Mouse (Mus musculus) adrenal gland, postnatal 4 days (tissue): ENCODE results near the gene Ccl2. TPM values are rescaled to one million over a fixed set of nuclear protein-coding genes. Genes with fewer than 3 reads are reported as not detected.
A peak's percentile ranks its signal among the peaks of the same experiment; 100 is the strongest.

Experiments used
- DNase-seq, 2 experiments: peaks; one replicate each; pipeline ENCODE4 v3.0.0; 2021 to 2022; ENCODE audit warnings: low spot score in 2 of 2, mixed read lengths in 2 of 2
- total RNA-seq, 2 experiments: library from RNA; stranded (reverse); gene quantifications; 2 replicates each; pipeline ENCODE4 v1.2.3; 2021

Gene Ccl2
- total RNA-seq, 2 experiments from 2014 or later: 1.1 to 1.4 TPM

DNA sequence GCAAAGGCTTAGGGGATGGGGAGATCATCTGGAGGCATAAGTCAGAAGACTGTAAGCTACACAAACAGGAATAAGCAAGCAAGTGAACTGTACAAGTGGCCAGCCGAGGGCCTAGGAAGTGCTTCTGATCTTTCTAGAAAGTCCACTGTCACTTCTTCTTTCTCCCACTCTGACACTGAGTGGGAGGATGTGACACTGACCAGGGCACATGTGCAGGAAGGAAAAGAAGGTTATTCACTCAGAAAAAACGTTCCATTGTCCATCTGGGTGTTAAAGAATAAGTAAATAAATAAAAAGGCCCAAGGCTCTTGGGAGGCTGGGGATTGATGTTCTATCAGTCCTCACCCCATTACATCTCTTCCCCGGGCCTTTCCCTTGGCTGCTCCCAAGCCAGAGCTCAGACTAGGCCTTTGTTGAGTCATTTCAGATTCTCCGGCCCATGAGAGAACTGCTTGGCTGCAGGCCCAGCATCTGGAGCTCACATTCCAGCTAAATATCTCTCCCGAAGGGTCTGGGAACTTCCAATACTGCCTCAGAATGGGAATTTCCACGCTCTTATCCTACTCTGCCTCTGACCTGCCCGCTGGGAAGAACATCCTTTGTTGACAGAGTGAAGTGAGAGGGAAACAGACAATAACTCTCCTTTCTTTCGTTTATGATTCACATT lies 2.6 kb upstream of the Ccl2 start:
- no peak for DNase-seq

DNA sequence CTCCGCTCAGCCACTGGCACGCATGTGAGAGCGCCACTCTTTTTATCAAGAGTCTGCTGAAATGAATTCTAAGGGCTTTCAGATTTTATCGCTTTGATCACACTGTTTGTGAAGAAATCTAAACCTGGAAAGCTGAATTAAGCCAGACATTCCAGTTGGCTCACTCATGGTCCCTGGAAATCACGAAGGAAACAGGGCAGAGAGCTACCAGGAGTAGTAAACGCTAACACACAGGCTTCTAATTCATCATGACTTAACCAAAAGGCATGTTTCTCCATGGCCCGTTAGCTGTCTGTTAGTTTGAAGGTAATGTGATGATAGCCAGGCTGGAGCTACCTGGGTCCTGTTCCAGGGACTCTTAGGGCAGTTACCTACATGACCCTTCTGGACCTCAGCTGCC lies 925 bp upstream of the Ccl2 start:
- DNase-seq: no peak

DNA sequence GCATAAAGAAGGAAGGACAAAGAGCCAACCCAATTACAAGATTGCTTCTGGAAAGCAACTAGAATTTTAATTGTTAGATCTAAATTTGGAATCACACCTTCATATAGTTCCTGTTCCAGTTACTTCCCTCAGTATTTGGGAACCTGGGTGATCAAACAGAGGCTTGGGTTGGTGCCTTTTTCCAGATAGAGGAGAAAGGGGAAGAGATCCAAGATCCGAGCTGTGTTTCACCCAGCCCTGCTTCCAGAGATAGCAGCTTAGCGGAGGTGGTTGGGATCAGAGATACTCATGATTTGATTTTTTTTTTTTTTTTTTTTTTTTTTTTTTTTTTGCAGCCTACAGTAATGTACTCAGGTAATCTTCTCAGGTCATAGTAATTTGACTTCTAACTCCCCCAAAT lies 486 bp downstream of the Ccl2 start:
- no peak for DNase-seq

DNA sequence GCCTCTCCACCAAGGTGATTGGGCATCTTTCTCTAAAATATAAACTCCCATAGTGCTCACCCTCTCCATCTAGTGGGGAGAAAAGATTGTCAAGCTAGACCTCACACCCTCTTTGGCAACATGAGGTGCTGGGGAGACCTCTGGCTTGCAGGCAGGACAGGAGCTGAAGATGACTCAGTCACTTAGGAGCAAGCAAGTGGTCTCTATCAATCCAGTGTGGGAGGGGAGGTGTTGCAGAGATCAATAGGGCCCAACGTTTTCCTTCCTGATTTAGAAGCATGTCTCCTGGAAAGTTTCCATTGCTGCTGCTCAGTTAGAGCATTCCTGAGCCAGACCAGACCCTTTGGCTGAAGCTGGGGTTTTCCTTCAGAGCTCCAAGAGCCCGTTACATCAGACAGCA lies 3.2 kb downstream of the Ccl2 start, which contains the start of gene Gm17268:
Gm17268 (minus strand) TSS at position 28 of the 400 bp plus-strand sequence.
- no peak for DNase-seq

DNA sequence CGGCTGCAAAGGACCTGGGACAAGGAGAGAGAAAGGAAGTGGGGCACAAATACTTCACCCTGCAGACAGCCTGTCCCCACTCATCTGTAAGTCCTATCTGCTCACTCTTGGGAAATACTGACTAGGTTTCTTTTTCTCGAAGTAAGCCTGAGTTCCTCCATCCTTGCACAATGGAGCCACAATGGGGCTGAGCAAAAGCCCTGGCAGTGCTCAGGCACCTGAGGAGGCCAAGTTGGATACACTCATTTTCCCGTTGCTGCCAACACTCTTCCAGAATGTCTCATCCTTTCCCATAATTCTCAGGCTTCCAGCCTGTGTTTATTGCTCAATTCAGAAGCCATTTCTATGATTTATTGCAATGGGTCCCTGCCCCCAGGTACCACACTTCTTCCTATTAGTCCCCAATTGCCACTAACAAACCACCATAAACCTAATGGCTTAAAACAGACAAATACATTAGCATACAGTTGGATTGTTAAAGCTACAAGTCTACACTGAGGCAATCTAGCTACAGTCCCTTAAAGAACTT lies 3.8 kb downstream of the Ccl2 start:
- no peak for DNase-seq

DNA sequence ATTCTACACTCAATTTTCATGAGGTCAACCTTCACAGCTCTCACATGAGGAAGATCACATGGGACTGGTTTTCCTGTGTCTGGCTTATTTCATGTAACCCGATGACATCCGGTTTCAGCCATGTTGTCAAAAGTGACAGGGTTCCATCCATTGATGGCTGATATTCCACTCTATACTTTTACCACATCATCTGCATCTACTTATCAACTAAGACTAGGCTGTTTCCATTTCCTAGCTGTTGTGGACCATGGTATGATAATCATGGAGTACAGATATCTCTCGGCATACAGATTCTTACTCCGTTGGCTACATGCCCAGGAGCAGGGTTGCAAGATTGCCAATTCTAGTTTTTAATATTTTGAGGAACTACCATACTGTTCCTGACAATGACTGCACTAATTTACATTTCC lies 6.3 kb downstream of the Ccl2 start:
- no peak for DNase-seq

DNA sequence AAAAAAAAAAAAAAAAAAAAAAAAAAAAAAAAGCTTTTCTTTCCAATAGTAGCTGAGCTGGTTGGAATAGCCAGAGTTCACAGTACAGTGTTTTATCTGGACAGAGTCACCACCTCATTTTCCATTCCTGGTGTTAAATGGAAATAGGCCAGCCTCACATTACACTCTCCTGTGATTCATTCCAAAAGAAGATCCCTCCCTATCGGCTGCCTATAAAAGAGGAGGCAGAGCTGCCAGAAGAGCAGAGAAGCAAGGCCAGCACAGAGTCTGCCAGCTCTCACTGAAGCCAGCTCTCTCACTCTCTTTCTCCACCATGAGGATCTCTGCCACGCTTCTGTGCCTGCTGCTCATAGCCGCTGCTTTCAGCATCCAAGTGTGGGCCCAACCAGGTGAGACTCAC lies 10.1 kb downstream of the Ccl2 start, which contains the start of gene Ccl7:
Ccl7 (plus strand) TSS at position 242 of the 400 bp plus-strand sequence.
- no peak for DNase-seq

DNA sequence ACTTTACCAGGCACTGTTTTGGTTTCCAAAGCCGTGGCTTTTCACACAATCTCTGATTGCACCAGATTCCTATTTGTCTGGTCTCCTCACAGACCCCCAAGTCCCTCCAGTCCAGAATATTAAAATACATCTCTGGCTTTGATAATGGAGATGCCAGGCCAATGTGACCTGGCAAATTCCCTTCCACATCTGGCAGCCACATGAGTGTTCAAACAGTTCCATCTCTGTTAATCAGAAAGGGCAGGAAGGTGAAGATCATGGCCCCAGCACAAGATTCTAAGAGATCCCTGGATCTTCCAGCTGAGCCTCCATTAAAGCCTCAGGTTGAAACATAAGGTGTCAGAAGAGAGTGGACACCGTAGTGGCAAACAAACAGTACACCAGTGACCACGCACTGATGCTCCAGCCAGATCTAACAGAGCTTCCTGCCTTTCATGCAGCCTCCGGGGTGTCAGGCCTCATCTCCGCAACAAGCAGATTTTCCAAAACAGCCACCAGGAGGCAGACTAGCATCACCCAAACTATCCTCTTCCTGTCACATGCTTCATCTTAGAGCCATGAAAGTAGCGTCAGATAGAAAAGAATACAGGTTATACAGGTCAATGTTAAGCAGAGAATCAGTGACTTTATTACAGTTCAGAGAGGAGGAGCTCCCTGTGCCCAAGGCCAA lies 12.5 kb downstream of the Ccl2 start:
- peak in 1 of 2 experiments; percentile 16 for DNase-seq

DNA sequence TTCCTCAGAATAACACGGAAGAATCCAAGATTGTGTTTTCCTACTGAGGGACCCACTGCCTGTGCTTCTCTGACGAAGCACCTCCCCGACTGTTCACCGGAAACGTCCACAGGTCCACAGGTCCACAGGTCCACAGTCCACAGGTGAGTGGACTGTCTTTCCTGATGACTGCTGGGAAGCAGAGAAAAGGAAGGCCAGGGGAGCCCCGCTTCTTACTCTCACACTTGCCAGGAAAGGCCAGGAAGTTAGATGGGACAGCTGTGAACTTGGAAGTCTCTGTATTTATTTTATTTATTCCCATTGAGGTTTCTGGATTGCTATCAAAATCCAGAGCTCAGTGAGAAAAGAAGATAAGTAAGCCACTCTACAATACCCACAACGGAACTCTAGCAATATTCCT lies 18.5 kb downstream of the Ccl2 start:
- DNase-seq: no peak

DNA sequence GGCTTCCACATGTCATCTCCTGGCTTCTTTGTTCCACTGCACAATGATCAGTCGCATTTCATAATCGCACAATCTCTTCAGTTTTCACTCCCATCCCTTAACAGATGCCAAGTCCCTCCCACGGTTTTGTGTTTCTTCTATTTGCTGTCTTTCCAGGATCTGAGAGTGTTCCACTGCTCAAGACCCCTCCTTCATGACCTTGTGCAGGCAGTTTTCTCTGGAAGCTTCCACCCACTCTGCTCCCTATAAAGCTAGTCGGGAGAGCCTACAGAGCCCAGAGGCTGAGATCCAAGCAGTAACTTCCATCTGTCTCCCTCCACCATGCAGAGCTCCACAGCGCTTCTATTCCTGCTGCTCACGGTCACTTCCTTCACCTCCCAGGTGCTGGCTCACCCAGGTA lies 22.3 kb downstream of the Ccl2 start, which contains the start of gene Ccl11:
Ccl11 (plus strand) TSS at position 178 of the 400 bp plus-strand sequence.
- DNase-seq: no peak

DNA sequence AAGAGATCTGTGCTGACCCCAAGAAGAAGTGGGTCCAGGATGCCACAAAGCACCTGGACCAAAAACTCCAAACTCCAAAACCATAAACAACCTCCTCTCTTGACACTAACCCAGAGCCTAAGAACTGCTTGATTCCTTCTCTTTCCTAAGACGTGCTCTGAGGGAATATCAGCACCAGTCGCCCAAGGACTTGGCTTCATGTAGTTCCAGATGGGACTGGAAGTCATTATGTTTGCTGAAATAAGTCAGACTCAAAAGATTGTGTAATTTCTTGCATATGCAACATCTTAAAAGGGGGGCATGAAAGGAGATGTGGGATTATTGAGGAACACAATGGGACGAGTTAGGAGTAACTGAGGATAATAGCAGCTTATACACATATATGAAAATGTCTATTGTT lies 26.9 kb downstream of the Ccl2 start:
- no peak for DNase-seq

DNA sequence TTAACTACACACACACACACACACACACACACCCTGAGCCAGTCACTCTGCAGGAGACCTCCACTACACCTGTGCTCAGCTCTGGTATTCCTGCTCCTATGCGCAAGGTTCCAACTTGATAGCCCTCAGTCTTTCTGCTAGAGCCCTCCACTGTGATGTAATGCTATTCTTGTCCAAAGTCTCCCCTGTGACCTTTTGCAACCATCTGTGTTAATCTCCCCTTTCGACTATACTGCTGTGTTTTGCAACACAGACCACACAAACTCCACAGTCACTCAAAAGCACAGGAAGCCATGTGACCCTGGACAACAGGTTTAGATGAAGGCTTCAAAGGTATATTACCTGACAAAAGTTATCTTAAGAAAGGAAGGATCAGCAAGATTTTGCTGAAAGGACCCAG lies 28.1 kb downstream of the Ccl2 start:
- DNase-seq: no peak

DNA sequence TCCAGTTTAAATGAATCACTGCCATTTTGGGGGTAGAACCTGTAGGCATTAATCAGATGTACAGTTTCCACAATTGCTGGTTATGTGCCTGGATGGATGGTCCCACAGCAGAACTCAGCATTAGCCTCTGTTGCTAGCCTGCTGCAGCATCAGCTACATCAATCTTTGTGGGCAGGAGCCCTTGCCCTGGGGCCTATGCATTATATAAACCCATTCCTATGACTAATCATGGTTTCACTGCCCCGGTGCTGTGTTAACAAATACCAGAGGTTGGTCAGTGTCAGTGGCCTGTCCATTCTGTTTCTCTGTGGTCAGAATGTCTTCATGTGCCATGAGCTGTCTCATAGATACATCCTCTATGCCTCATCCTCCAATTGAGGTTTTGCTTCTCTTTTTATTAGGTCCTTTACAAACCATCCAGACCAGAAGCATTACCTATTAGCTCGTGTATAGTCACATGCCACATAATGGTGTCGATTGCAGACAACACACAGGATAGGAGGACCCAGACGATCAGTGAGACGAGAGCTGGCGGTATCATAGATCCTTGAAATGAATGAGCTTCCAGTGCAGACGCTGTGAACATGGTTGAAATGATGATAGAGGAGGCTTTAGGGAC lies 31.7 kb downstream of the Ccl2 start:
- DNase-seq: no peak

DNA sequence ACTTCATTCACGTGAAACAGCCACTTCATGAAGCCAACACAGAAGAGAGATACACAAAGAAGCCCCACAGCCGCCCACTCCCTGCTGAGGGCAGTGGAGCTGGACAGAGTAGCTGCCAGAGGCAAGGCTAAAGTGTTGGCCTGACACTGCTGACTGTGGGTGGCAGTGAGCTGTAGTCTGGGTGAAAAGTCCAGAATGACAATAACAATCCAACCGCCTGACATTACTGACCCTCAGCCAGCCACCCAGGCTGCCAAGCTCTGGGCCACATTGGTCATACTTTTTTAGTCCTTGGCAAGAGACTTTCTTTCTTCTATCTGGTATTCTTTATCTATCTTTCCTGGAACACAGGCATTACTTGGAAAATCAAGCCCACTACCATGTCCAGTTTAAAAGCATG lies 35.7 kb downstream of the Ccl2 start:
- DNase-seq: no peak

DNA sequence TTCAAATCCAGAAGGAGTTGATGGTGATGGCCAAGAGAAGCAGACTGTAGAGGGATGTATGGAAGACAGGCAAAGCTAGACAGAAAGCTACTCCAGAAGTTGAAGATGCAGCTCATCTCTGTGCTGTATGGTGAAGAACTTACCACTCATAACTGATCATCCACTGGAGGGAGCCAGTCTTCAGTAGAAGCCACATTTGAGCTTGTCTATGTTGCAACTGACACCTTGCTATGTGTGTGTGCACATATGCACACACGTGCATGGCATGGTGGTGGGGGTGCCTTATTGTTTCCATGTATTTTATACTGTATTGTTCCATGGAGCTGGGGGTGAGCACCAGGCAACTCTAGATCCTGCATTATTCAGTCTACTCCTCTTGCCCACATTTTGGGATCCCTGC lies 37.0 kb downstream of the Ccl2 start:
- no peak for DNase-seq

DNA sequence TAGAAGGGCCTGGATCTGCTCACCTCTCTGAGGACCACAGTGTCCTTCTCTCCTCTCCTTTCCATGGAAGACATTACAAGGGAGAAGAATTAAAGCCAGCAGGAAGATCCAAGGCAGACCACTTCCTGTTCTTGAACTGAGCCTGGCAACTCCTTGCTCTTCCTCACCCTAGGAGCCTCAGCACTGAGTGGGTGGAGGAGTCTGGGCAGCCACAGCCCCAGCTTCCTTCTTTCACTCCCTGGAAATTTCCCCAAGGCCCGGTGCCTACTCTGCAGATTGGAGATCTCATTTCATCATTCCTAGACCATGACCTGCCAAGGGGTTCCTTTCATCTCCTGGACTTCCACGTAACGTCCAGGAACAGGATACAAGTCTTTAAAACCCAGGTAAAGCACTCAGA lies 37.6 kb downstream of the Ccl2 start:
- DNase-seq: no peak

DNA sequence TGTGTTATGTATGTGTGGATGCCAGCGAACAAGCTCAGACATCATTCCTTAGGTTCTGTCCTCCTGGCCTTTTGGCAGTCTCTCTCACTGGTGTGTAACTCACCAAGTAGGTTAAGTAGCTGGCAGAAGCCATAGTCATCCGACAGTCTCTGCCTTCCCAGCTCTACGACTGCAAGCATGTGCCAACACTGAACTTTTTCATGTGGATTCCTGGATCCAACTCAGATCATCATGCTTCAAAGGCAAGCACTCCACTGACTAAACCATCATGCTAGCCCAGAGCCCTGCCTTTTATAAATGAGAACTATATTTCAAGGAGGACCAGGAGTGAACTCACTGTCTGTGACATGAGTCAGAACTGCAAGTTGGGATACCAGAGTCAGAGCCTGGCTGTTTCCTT lies 38.3 kb downstream of the Ccl2 start:
- no peak for DNase-seq

DNA sequence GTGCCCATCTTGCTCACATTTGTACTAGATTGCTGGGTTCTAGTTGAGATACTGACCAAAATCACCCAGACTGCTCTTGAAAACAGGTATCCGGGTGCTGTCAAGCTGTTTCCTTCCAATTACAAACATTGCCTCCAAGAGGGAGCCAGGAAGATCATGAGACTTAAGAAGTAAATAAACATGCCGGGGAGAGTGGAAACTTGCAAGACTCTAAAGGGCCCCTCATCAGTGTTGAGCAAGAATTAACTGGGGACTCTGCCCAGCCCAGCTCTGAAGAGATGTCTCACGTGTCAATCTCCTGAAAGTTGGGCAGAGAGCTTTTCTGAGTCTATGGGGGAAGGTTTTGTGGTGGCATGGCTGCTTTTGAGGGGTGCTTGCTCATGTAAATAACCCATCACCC lies 41.7 kb downstream of the Ccl2 start:
- no peak for DNase-seq

DNA sequence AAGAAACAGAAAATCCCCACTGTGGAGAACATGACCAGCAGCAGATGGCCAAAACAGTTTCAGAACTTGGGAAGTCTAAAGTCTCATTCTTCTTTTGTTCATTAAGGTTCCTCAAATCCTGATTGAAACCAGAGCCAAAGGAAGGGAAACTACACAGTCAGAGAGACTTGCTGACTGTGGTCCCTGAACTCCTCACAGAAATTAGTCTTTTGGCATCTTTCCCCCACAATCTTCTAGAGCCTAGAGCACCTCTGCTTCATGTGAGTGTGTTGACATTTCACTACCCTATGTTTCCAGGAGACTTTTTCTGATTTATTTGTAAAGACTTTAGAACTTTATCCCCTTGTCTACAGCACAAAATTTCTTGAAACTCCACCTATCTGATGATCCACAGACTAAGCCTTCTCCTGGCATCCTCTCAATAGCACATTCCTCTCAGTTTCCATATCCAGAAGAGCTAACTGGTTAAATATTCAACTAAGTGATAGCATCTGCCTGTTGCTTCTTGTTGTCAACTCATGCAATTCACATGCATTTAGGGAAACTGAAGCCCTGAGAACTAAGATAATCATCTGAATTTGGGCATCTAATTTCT lies 42.9 kb downstream of the Ccl2 start:
- no peak for DNase-seq

DNA sequence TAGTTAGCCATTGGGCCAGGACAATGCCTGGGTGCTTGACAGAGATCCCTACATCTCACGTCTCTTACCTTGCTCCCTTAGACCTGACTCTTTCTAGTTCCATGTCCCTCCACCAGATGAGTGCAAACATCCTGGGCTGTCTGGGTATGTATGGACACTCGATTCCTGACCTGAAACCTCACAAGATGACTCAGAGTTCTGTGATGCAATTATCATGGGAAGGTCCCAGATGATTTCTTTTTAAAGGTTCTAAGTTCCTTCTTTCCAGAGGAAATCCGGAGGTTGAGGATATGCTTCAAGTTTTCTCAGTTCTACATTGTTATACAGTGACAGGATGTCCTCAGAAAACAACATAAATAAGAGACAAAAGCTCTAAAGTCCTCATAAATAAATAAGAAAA lies 45.5 kb downstream of the Ccl2 start:
- no peak for DNase-seq

DNA sequence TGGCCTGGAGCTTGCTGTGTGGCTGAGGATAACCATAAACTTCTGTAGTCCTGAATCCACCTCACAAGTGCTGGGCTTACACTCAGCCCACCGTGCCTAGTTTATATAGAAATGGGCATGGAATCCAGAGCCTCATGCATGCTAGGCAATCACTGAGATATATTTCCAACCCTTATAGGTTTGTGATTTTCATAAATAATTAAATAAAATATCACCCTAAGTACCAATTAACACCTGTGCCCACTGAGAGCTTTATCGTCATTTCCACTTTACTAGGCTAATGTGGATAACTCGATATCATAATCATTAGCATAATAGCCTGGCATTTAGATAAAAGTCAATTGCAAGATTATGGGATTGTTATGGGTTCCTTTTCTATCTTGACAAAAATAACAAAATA lies 49.0 kb downstream of the Ccl2 start:
- no peak for DNase-seq
